Comparison of ENCODE assay signal across 1 mouse cellular context in genomic region chr12:110698523-110699170, GRCm38 (mm10).
TF ChIP-seq lines count a peak whose summit lies in the region.

No protein-coding gene starts in this region.

TF ChIP-seq in MEL, 35 proteins besides CTCF, POLR2A, EP300 and RAD21 (continued from another document):
- TF ChIP-seq ZNF384 (IDR thresholded peaks at IDR 0.05; ENCODE audit: low read depth, low read length) (no peak), ZC3H11A (IDR thresholded peaks at IDR 0.05; ENCODE audit: low read depth, low read length) (no peak), NELFE (IDR thresholded peaks at IDR 0.05; ENCODE audit: low read depth, low read length) (peak; percentile 79), POLR2AphosphoS5 (IDR thresholded peaks at IDR 0.05; ENCODE audit: borderline replicate concordance, low read depth, low read length) (no peak), MYC (IDR thresholded peaks at IDR 0.05; ENCODE audit: low read depth, low read length) (peak; percentile 97), CHD1 (IDR thresholded peaks at IDR 0.05; ENCODE audit: low read depth, low read length) (no peak), ELF1 (IDR thresholded peaks at IDR 0.05; ENCODE audit: low read depth, low read length) (no peak), E2F4 (IDR thresholded peaks at IDR 0.05; ENCODE audit: borderline replicate concordance, low read depth, low read length) (no peak), GABPA (IDR thresholded peaks at IDR 0.05; ENCODE audit: low read depth, low read length) (no peak), RCOR1 (IDR thresholded peaks at IDR 0.05; ENCODE audit: low read depth, low read length) (peak; percentile 46; the same call in 1 of the 2 replicates), USF2 (IDR thresholded peaks at IDR 0.05; ENCODE audit: borderline replicate concordance in 1 of 2, insufficient read depth in 1 of 2, low read depth in 1 of 2, low read length in 2 of 2) (no peak), MAZ (IDR thresholded peaks at IDR 0.05; ENCODE audit: low read depth, low read length) (peak; percentile 93), TCF12 (IDR thresholded peaks at IDR 0.05; ENCODE audit: low read depth, low read length) (peak; percentile 53), ZKSCAN1 (IDR thresholded peaks at IDR 0.05; ENCODE audit: low read depth, low read length) (no peak), CHD2 (IDR thresholded peaks at IDR 0.05; ENCODE audit: low read length) (peak; percentile 56; the same call in 1 of the 2 replicates), KAT2A (conservative IDR thresholded peaks at IDR 0.05; ENCODE audit: low read depth, low read length) (peak; percentile 30; the same call in 1 of the 2 replicates)
